Mouse (Mus musculus) CH12.LX (cell line): ENCODE measurements around the gene Rtp3. TPM values are rescaled to one million over a fixed set of nuclear protein-coding genes. Genes with fewer than 3 reads are reported as not detected.

Experiments used
- DNase-seq: peaks from one replicate; pipeline ENCODE4 v3.0.0-alpha.2; 2013; ENCODE audit errors: extremely low read depth
- H3K27ac ChIP-seq: 2 replicates; pipeline ENCODE4 v1.5.1; 2012; ENCODE audit warnings: low read depth, mild to moderate bottlenecking, control low read depth, moderate library complexity; ENCODE audit not compliant: insufficient read depth
- H3K27me3 ChIP-seq: replicated peaks from 2 replicates; pipeline ENCODE3; 2012; ENCODE audit warnings: inconsistent platforms
- H3K36me3 ChIP-seq, 2 experiments: replicated peaks in 1 of 2; 2 replicates each; pipeline versions ENCODE3 to v1.6.1; 2012; ENCODE audit warnings: inconsistent platforms in 1 of 2, low read length in 1 of 2, mild to moderate bottlenecking in 1 of 2, mixed read lengths in 1 of 2, moderate library complexity in 1 of 2; ENCODE audit not compliant: control insufficient read depth in 1 of 2, insufficient read depth in 1 of 2
- H3K4me1 ChIP-seq, 2 experiments: 2 replicates each; pipeline ENCODE4 v1.6.1; 2012; ENCODE audit warnings: inconsistent platforms in 1 of 2, moderate library complexity in 1 of 2; ENCODE audit not compliant: insufficient read depth in 2 of 2, control insufficient read depth in 1 of 2
- H3K4me2 ChIP-seq: 2 replicates; pipeline ENCODE4 v1.6.1; 2012; ENCODE audit warnings: low read depth, mild to moderate bottlenecking, control low read depth; ENCODE audit not compliant: poor library complexity, insufficient read depth, severe bottlenecking
- H3K4me3 ChIP-seq, 3 experiments: fragments of 150-350 bp in 1 of 3; sonication (generic) in 1 of 3; replicated peaks in 1 of 3; 2 replicates each; pipeline versions ENCODE3 to v1.5.1; 2011 to 2012; ENCODE audit warnings: low read depth in 2 of 3, low read length in 2 of 3, mild to moderate bottlenecking in 2 of 3, moderate library complexity in 2 of 3, control low read depth in 1 of 3, improper control_type of control experiment in 1 of 3, inconsistent platforms in 1 of 3, mixed read lengths in 1 of 3; ENCODE audit not compliant: poor library complexity in 1 of 3
- H3K79me2 ChIP-seq: replicated peaks from 2 replicates; pipeline ENCODE4 v1.6.1; 2012; ENCODE audit warnings: mild to moderate bottlenecking, moderate library complexity; ENCODE audit not compliant: control insufficient read depth, poor library complexity, insufficient read depth, severe bottlenecking; ENCODE audit errors: extremely low read depth
- H3K9ac ChIP-seq: 2 replicates; pipeline ENCODE4 v1.6.1; 2012; ENCODE audit warnings: low read depth, mild to moderate bottlenecking, control low read depth, moderate library complexity; ENCODE audit not compliant: insufficient read depth
- H3K9me3 ChIP-seq: replicated peaks from 2 replicates; pipeline ENCODE3; 2012; ENCODE audit warnings: low read length, inconsistent platforms, mixed read lengths
- CTCF ChIP-seq, 2 experiments: IDR thresholded peaks in 1 of 2; conservative IDR thresholded peaks in 1 of 2; 2 replicates each; pipeline ENCODE4 v1.5.1; 2011 to 2012; ENCODE audit warnings: low read depth in 2 of 2, low read length in 2 of 2, improper control_type of control experiment in 1 of 2, inconsistent platforms in 1 of 2, mild to moderate bottlenecking in 1 of 2, moderate library complexity in 1 of 2
- E2F4 ChIP-seq: IDR thresholded peaks from 2 replicates; pipeline ENCODE4 v1.6.1; 2011; ENCODE audit warnings: low read depth, low read length, improper control_type of control experiment; ENCODE audit not compliant: insufficient replicate concordance
- ELF1 ChIP-seq: IDR thresholded peaks from 2 replicates; pipeline ENCODE4 v1.6.1; 2014; ENCODE audit warnings: low read depth, mild to moderate bottlenecking, inconsistent platforms, low read length, improper control_type of control experiment
- EP300 ChIP-seq: IDR thresholded peaks from 2 replicates; pipeline ENCODE4 v1.6.1; 2011; ENCODE audit warnings: low read length, improper control_type of control experiment
- ETS1 ChIP-seq: conservative IDR thresholded peaks from 2 replicates; pipeline ENCODE4 v1.6.1; 2012; ENCODE audit warnings: low read depth, mild to moderate bottlenecking, inconsistent platforms, low read length, improper control_type of control experiment, moderate library complexity
- HCFC1 ChIP-seq: IDR thresholded peaks from 2 replicates; pipeline ENCODE4 v1.6.1; 2012; ENCODE audit warnings: low read depth, mild to moderate bottlenecking, inconsistent platforms, low read length, improper control_type of control experiment
- JUND ChIP-seq: conservative IDR thresholded peaks from 2 replicates; pipeline ENCODE4 v1.6.1; 2011; ENCODE audit warnings: low read depth, low read length, improper control_type of control experiment
- MAX ChIP-seq: IDR thresholded peaks from 2 replicates; pipeline ENCODE4 v1.6.1; 2011; ENCODE audit warnings: low read length, improper control_type of control experiment
- MEF2A ChIP-seq: IDR thresholded peaks from 2 replicates; pipeline ENCODE4 v1.6.1; 2014; ENCODE audit warnings: low read depth, mild to moderate bottlenecking, inconsistent platforms, low read length, improper control_type of control experiment, borderline replicate concordance
- MXI1 ChIP-seq: IDR thresholded peaks from 2 replicates; pipeline ENCODE4 v1.6.1; 2011; ENCODE audit warnings: mild to moderate bottlenecking, low read depth, low read length, improper control_type of control experiment
- MYC ChIP-seq: IDR thresholded peaks from 2 replicates; pipeline ENCODE4 v1.6.1; 2011; ENCODE audit warnings: low read depth, mild to moderate bottlenecking, improper control_type of control experiment, low read length
- NELFE ChIP-seq: IDR thresholded peaks from 2 replicates; pipeline ENCODE4 v1.6.1; 2011; ENCODE audit warnings: low read depth, low read length, improper control_type of control experiment
- PAX5 ChIP-seq: IDR thresholded peaks from 2 replicates; pipeline ENCODE4 v1.6.1; 2012; ENCODE audit warnings: low read length, inconsistent platforms, mixed read lengths
- POLR2A ChIP-seq: IDR thresholded peaks from 2 replicates; pipeline ENCODE4 v1.6.1; 2011; ENCODE audit warnings: low read depth, mild to moderate bottlenecking, improper control_type of control experiment, low read length
- POLR2AphosphoS2 ChIP-seq: IDR thresholded peaks from 2 replicates; pipeline ENCODE4 v1.6.1; 2011; ENCODE audit warnings: low read depth, low read length, improper control_type of control experiment
- RAD21 ChIP-seq: IDR thresholded peaks from 2 replicates; pipeline ENCODE4 v1.6.1; 2011; ENCODE audit warnings: low read depth, mild to moderate bottlenecking, low read length, improper control_type of control experiment, moderate library complexity
- TCF12 ChIP-seq: IDR thresholded peaks from 2 replicates; pipeline ENCODE4 v1.6.1; 2014; ENCODE audit warnings: low read depth, mild to moderate bottlenecking, inconsistent platforms, low read length, improper control_type of control experiment
- UBTF ChIP-seq: IDR thresholded peaks from 2 replicates; pipeline ENCODE4 v1.6.1; 2012; ENCODE audit warnings: low read depth, mild to moderate bottlenecking, inconsistent platforms, low read length, improper control_type of control experiment, moderate library complexity
- USF2 ChIP-seq: conservative IDR thresholded peaks from 2 replicates; pipeline ENCODE4 v1.6.1; 2011; ENCODE audit warnings: low read depth, low read length, improper control_type of control experiment
- ZKSCAN1 ChIP-seq: IDR thresholded peaks from 2 replicates; pipeline ENCODE4 v1.6.1; 2012; ENCODE audit warnings: low read depth, inconsistent platforms, low read length, improper control_type of control experiment, borderline replicate concordance
- ZNF384 ChIP-seq: IDR thresholded peaks from 2 replicates; pipeline ENCODE4 v1.6.1; 2012; ENCODE audit warnings: low read depth, low read length, improper control_type of control experiment, inconsistent platforms
- dilution Hi-C: fragments of 300-500 bp; cut with MboI; formaldehyde crosslinking; loops from 2 replicates; pipeline ENCODE4 v1.14.3; 2020; ENCODE audit warnings: low sequenced_read_pairs; ENCODE audit not compliant: extremely low pct_unique_long_range_greater_than_20kb, extremely low pct_ligation_motif_present
- in situ Hi-C: fragments of 300-500 bp; cut with MboI; formaldehyde crosslinking; loops from 3 replicates; pipeline ENCODE4 v1.14.3; 2019; ENCODE audit warnings: low sequenced_read_pairs, low pct_ligation_motif_present, low pct_unique_long_range_greater_than_20kb, mixed read lengths
- polyA plus RNA-seq: library from polyadenylated mRNA; unstranded; fragments of >175 nt; gene quantifications from 2 replicates; pipeline ENCODE4 v1.2.1, GENCODE M21; 2012; ENCODE audit warnings: low read depth; ENCODE audit not compliant: insufficient read length
- total RNA-seq, 2 experiments: library from RNA; depleted of rRNA; stranded (reverse); fragments of 300-350 nt in 1 of 2; fragments of >200 nt in 1 of 2; gene quantifications; 2 replicates each; pipeline ENCODE4 v1.2.3; 2012 to 2014

Rtp3 gene
- total and polyA plus RNA-seq, 3 experiments, result not detected

- in situ Hi-C loops, result no loop called here
- dilution Hi-C loops, result no loop called here
- H3K9ac ChIP-seq, result no peak overlapping the region
- TF ChIP-seq ETS1 (no peak), MEF2A (no peak), RAD21 (no peak), UBTF (no peak)
- peaks cover 2% of the 10 kb centered on the region for H3K9me3 ChIP-seq
- H3K4me1 ChIP-seq, result no peaks in the 10 kb centered on the region
- H3K4me2 ChIP-seq, result no peak overlapping the region
- no peak overlapping the region for H3K4me3 ChIP-seq
- DNase-seq, result no peak
- H3K27ac ChIP-seq, result no peak overlapping the region
- H3K79me2 ChIP-seq, result no peaks in the 10 kb centered on the region
- no peaks in the 10 kb centered on the region for H3K27me3 ChIP-seq
- no peaks in the 10 kb centered on the region for H3K36me3 ChIP-seq
Measured at GRCm38 (mm10) chr9:110947261-110947661, 43.1 kb downstream of the Rtp3 start.

- Histone ChIP-seq H3K9ac (no peak overlapping the region), H3K4me2 (no peak overlapping the region), H3K9me3 (peaks cover 2% of the 10 kb centered on the region), H3K27ac (no peak overlapping the region), H3K4me1 (no peaks in the 10 kb centered on the region), H3K27me3 (no peaks in the 10 kb centered on the region), H3K4me3 (no peak overlapping the region), H3K79me2 (no peaks in the 10 kb centered on the region)
- dilution Hi-C loops, result no loop called here
- in situ Hi-C loops, result no loop called here
- DNase-seq, result no peak
- no peak for TF ChIP-seq MYC
- no peak for TF ChIP-seq POLR2AphosphoS2
- no peak for TF ChIP-seq EP300
- TF ChIP-seq ZKSCAN1, result no peak
- TF ChIP-seq E2F4, result no peak
- no peak for TF ChIP-seq MXI1
- TF ChIP-seq HCFC1, result no peak
- TF ChIP-seq RAD21, result no peak
- TF ChIP-seq JUND, result no peak
- no peak for TF ChIP-seq TCF12
- no peak for TF ChIP-seq MEF2A
- no peak for TF ChIP-seq USF2
- TF ChIP-seq NELFE, result no peak
- no peak for TF ChIP-seq MAX
- TF ChIP-seq POLR2A, result no peak
- no peak for TF ChIP-seq ELF1
- TF ChIP-seq ZNF384, result no peak
- no peak for TF ChIP-seq PAX5
- no peak for TF ChIP-seq UBTF
- no peak for TF ChIP-seq CTCF (conservative IDR thresholded peaks at IDR 0.05 in 1 of 2, IDR thresholded peaks at IDR 0.05 in 1 of 2; ENCODE audit: low read depth in 2 of 2, low read length in 2 of 2)
- TF ChIP-seq, all 38 proteins: peak for 0
- no peaks in the 10 kb centered on the region for H3K36me3 ChIP-seq
Measured at GRCm38 (mm10) chr9:110946548-110947044, 43.8 kb downstream of the Rtp3 start.
